Mouse (Mus musculus) hindbrain, embryonic 15.5 days (tissue): ENCODE measurements around the gene Scarb2. TPM values are rescaled to one million over a fixed set of nuclear protein-coding genes. Genes with fewer than 3 reads are reported as not detected.

Experiments
- ATAC-seq: fragments of 200-750 bp; cut with Nextera tagmentation; 2 replicates; pipeline ENCODE4 v1.8.0; 2017; ENCODE audit warnings: low read depth, moderate number of reproducible peaks, moderate TSS enrichment; ENCODE audit not compliant: low FRiP score
- H3K27ac ChIP-seq: fragments of 300-500 bp; sonication (generic); replicated peaks from 2 replicates; pipeline ENCODE4 v1.5.1; 2015; ENCODE audit warnings: mild to moderate bottlenecking, inconsistent platforms
- H3K27me3 ChIP-seq: fragments of 300-500 bp; sonication (generic); 2 replicates; pipeline ENCODE4 v1.6.1; 2015; ENCODE audit warnings: control low read depth, inconsistent platforms
- H3K36me3 ChIP-seq: fragments of 300-500 bp; sonication (generic); 2 replicates; pipeline ENCODE4 v1.6.1; 2015; ENCODE audit warnings: control low read depth, inconsistent platforms
- H3K4me1 ChIP-seq: fragments of 300-500 bp; sonication (generic); replicated peaks from 2 replicates; pipeline ENCODE4 v1.6.1; 2015; ENCODE audit warnings: control low read depth, inconsistent platforms
- H3K4me2 ChIP-seq: fragments of 300-500 bp; sonication (generic); 2 replicates; pipeline ENCODE4 v1.6.1; 2015; ENCODE audit warnings: moderate library complexity, mild to moderate bottlenecking, inconsistent platforms
- H3K4me3 ChIP-seq: fragments of 300-500 bp; sonication (generic); 2 replicates; pipeline ENCODE4 v1.5.1; 2015; ENCODE audit warnings: mild to moderate bottlenecking, inconsistent platforms
- H3K9ac ChIP-seq: fragments of 300-500 bp; sonication (generic); 2 replicates; pipeline ENCODE4 v1.6.1; 2015; ENCODE audit warnings: inconsistent platforms
- H3K9me3 ChIP-seq: fragments of 300-500 bp; sonication (generic); 2 replicates; pipeline ENCODE4 v1.6.1; 2016; ENCODE audit warnings: control low read depth, inconsistent platforms
- WGBS: fragments of 180-500 bp; shearing (Covaris S2); methylation state at CpG from one replicate; pipeline ENCODE4 v1.1.7; 2015; 5-methylcytosine and 5-hydroxymethylcytosine counted together
- polyA plus RNA-seq: library from polyadenylated mRNA; unstranded; fragments of >200 nt; fragmentation: Nextera tagmentation; extraction: Ambion mirVana; gene quantifications from 2 replicates; pipeline ENCODE4 v1.2.1, GENCODE M21; 2015

Scarb2 gene
- polyA plus RNA-seq, 1 experiment from 2014 or later = 20.3 TPM

DNA sequence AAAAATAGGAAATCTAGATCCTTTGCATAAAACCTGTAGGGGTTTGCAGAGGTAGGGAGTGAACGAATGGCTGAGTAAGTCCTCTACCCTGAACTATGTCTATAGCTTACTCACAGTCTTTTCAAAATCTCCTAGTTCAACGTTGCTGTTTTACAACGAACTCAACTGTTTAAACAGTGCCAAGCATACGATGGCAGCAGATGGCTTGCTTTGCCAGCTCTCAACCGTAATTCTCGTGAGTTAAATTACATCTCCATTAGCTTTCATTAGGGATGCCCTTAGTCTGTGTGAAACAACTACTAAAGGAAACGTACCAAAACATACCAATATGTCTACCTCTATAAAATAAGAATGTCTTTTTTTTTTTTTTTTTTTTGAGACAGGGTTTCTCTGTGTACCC, 75.0 kb downstream of the Scarb2 start:
- H3K9ac ChIP-seq = no peak overlapping the region
- peaks cover 21% of the 10 kb centered on the region for H3K4me1 ChIP-seq
- H3K36me3 ChIP-seq = peaks cover 28% of the 10 kb centered on the region
- no peaks in the 10 kb centered on the region for H3K9me3 ChIP-seq
- no peaks in the 10 kb centered on the region for H3K27me3 ChIP-seq
- H3K4me2 ChIP-seq = no peak overlapping the region
- 74% methylated on average over 7 of the region's 7 CpGs for WGBS
- ATAC-seq = no peak
- H3K4me3 ChIP-seq = no peak overlapping the region
- no peak overlapping the region for H3K27ac ChIP-seq

DNA sequence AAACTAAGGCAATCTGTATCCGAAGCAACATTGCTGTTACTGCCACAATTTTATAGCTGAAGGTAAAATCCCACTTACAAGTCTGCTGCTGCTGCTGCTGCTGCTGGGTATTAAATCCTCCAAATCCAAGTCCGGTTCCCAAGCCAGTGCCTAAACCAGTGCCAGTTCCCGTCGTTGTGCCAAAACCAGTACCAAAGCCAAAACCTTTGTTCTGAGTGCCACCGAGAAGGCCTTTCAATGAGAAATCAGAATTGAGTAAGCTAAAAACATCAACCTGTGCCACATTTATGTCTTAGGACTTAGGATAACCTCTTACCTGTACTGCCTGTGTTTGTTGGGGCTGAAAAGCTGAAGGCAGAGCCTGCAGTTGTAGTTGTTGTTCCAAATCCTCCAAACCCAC, 75.9 kb downstream of the Scarb2 start:
- H3K4me2 ChIP-seq = no peak overlapping the region
- WGBS = 85% methylated on average over 5 of the region's 5 CpGs
- no peak for ATAC-seq
- no peak overlapping the region for H3K4me3 ChIP-seq
- H3K4me1 ChIP-seq = peaks cover 21% of the 10 kb centered on the region
- no peak overlapping the region for H3K27ac ChIP-seq
- peaks cover 31% of the 10 kb centered on the region for H3K36me3 ChIP-seq
- H3K9ac ChIP-seq = no peak overlapping the region
- H3K9me3 ChIP-seq = no peaks in the 10 kb centered on the region
- no peaks in the 10 kb centered on the region for H3K27me3 ChIP-seq

DNA sequence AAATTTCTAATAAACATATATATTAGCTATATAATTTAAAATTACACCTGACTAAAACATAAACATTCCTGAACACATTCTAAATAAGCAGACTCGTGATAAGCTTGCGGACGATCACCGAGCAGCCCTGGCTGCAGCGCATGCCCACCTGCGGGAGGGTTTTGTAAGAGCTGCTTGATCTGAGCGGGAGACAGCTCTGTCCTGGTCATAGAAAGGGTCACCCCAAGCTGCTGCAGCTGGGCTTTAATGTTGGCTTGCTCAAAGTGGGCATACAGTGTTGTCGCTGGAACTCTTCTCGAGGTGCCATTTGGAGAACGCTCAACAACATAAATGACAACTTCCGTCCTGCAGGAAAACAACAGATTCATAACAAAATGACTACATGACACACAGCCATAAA, 82.5 kb downstream of the Scarb2 start:
- H3K4me3 ChIP-seq = no peak overlapping the region
- H3K9me3 ChIP-seq = no peaks in the 10 kb centered on the region
- no peak overlapping the region for H3K4me2 ChIP-seq
- peaks cover 86% of the 10 kb centered on the region for H3K36me3 ChIP-seq
- no peaks in the 10 kb centered on the region for H3K4me1 ChIP-seq
- 96% methylated on average over 11 of the region's 11 CpGs for WGBS
- no peak overlapping the region for H3K27ac ChIP-seq
- no peak overlapping the region for H3K9ac ChIP-seq
- no peak for ATAC-seq
- H3K27me3 ChIP-seq = no peaks in the 10 kb centered on the region

DNA sequence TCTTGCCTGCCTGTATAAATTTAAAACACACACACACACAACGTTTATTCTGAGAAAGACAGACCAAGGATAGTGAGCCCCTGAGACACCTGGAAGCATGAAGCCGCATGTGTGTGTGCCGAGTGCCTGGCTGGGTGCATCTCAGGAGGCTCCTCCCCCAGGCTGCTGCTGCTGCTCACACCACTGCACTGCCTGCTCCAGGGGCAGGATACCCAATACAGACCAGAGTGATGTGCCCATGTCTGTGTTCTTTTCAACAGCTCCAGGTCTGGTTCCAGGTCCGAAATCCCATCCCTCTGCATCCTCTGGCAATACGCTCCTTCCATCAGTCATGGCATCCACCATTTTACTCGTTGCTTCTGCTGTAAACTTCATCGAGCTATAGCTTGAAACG, 92.7 kb downstream of the Scarb2 start:
- H3K9me3 ChIP-seq = no peaks in the 10 kb centered on the region
- ATAC-seq = no peak
- H3K27ac ChIP-seq = no peak overlapping the region
- no peaks in the 10 kb centered on the region for H3K4me1 ChIP-seq
- H3K4me2 ChIP-seq = no peak overlapping the region
- peaks cover 41% of the 10 kb centered on the region for H3K36me3 ChIP-seq
- H3K9ac ChIP-seq = no peak overlapping the region
- no peaks in the 10 kb centered on the region for H3K27me3 ChIP-seq
- no peak overlapping the region for H3K4me3 ChIP-seq
- 93% methylated on average over 8 of the region's 8 CpGs for WGBS

DNA sequence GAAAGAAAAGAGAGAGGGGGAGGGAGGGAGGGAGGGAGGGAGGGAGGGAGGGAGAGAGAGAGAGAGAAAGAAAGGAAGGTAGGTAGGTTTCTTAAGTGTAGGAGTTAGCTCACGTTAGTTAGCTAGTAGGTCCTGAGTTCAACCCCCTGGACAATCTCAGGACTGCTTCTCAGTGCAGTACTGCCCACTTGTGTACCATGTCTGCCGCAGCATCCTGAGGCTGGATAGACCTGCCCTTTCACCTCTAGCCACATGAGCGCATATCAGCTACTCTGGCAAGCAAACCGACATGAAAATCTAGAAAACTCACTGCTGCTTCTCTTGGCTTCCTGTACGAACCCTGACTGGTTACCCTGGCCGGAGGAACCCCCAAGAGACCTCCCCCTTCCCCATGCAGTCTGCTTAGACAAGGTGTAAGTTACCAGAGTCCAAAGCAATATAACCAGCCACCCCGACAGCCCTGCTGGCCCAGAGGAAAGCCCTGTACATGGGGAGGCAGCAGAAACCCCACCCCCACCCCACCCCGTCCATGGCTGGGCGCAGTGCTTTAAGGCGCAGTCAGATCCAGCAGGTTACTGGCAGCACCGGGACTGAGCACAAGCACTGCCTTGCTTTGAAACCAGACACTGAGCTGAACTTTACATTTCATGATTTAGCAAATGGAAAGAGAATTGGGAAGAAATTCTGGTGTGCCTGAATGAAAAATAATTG, 93.2 kb downstream of the Scarb2 start:
- Histone ChIP-seq H3K27me3 (no peaks in the 10 kb centered on the region), H3K9me3 (no peaks in the 10 kb centered on the region), H3K36me3 (peaks cover 38% of the 10 kb centered on the region), H3K4me2 (no peak overlapping the region), H3K27ac (no peak overlapping the region), H3K4me3 (no peak overlapping the region), H3K4me1 (no peaks in the 10 kb centered on the region), H3K9ac (no peak overlapping the region)
- 90% methylated on average over 11 of the region's 11 CpGs for WGBS
- no peak for ATAC-seq

DNA sequence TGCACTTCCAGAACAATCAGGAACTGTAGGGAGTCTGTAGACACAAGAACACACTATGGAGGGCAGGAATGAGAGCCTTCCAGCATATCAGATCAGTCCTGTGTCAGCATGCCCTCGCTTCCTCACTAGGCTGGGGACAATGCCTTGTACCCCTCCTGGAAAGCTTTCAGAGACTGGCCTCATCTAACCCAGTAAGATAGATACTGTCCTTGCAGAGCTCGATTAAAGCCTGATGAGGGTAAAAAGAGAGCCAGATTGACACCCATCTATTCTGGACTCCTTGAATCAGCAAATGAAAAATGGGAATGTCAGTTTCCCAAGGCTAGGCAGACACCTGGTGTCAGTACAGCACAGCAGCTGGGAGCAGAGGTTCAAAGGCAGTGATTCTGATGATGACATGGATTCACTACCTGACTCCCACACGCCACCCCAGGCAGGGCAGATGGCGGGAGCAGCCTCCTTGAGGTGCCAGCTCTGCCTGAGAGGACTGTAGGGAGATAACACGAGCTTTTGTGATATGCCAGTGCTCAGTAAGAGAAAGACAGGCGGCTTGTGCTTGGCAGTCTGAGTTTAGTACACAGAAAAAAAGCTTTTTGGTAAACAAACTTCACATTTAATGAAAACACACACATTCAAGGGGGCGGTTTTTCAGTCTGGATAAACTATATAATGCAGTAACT, 95.0 kb downstream of the Scarb2 start:
- H3K4me2 ChIP-seq = no peak overlapping the region
- H3K27ac ChIP-seq = no peak overlapping the region
- no peak overlapping the region for H3K4me3 ChIP-seq
- H3K4me1 ChIP-seq = no peaks in the 10 kb centered on the region
- no peak for ATAC-seq
- H3K9ac ChIP-seq = no peak overlapping the region
- H3K27me3 ChIP-seq = no peaks in the 10 kb centered on the region
- H3K36me3 ChIP-seq = peaks cover 22% of the 10 kb centered on the region
- 74% methylated on average over 7 of the region's 7 CpGs for WGBS
- H3K9me3 ChIP-seq = no peaks in the 10 kb centered on the region

DNA sequence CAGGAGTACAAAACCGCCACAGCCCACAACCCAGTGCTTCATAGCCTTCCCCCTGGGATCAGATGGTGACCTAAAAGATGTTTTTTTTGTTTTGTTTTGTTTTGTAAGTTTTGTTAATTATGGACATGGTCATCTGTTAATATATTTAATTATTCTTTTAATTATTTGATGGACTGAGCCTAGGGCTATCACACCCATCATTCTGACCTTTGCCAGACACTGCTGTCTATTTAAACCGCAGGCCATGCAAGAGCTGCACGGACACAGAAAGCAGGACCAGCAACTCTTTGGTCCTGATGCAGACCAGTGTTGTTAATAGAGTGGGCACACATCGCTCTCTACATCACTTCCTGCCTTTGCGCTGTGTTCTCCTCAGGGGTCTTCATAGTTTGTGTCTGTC, 96.1 kb downstream of the Scarb2 start:
- H3K27ac ChIP-seq = no peak overlapping the region
- H3K4me1 ChIP-seq = no peaks in the 10 kb centered on the region
- H3K4me3 ChIP-seq = no peak overlapping the region
- H3K9ac ChIP-seq = no peak overlapping the region
- peaks cover 15% of the 10 kb centered on the region for H3K36me3 ChIP-seq
- no peak overlapping the region for H3K4me2 ChIP-seq
- WGBS = 85% methylated on average over 5 of the region's 5 CpGs
- no peaks in the 10 kb centered on the region for H3K27me3 ChIP-seq
- H3K9me3 ChIP-seq = no peaks in the 10 kb centered on the region
- ATAC-seq = no peak

DNA sequence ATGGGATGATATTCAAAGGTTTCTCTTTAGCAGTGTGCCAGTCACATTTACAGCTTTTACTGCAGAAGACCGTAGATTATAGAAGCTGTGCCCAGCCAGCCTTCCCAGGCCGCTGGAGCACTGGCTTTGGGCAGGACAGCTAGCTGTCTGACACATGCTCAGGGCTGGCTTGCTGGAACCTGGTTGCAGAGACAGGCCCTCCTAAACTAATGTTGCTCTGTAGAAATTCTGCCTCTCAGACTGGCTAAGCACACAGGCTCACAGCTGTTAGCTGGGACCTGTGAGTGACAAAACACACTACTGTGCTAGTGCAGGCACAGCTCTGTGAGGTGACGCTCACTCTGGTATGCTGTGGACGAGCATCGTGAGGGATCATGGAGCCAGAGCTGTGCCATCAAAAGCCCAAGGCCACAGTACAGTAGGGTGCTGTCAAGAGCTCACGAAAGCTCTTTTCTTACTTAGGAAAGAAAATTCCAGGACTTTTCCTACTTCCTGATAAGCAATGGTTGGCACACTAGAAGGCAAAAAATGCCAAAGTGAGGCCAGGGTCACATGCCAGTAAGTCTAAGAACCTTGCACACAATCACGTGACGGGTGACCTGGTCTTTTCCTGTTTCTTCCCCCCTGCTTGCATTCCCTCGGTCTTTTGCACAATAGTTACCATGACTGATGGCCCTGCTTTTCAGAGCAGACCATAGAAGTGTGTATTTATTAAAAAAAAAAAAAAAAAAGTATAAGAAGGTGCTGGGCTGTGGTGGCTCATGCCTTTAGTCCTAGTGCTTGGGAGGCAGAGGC, 97.1 kb downstream of the Scarb2 start:
- H3K36me3 ChIP-seq = peaks cover 8% of the 10 kb centered on the region
- H3K4me2 ChIP-seq = no peak overlapping the region
- no peak overlapping the region for H3K27ac ChIP-seq
- no peak for ATAC-seq
- no peak overlapping the region for H3K4me3 ChIP-seq
- no peaks in the 10 kb centered on the region for H3K27me3 ChIP-seq
- H3K4me1 ChIP-seq = no peaks in the 10 kb centered on the region
- no peaks in the 10 kb centered on the region for H3K9me3 ChIP-seq
- no peak overlapping the region for H3K9ac ChIP-seq
- WGBS = 80% methylated on average over 9 of the region's 9 CpGs

DNA sequence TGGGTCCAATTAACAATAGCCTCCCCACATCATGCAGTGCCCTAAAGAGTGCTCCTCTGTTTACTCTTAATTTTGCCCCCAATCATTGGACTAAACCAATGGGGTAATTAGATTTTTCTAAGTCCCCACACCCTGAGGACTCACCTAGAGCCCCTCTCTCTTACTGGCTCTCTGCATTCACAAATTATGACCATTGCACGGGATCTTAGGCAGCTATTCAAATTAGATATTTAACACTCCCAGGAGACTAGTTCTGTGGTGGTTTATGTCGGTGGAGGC, 102.3 kb downstream of the Scarb2 start:
- H3K4me1 ChIP-seq = no peaks in the 10 kb centered on the region
- H3K9me3 ChIP-seq = no peaks in the 10 kb centered on the region
- H3K4me3 ChIP-seq = no peak overlapping the region
- no peak overlapping the region for H3K4me2 ChIP-seq
- no peak overlapping the region for H3K27ac ChIP-seq
- H3K9ac ChIP-seq = no peak overlapping the region
- 27% methylated on average over 2 of the region's 2 CpGs for WGBS
- no peaks in the 10 kb centered on the region for H3K36me3 ChIP-seq
- H3K27me3 ChIP-seq = no peaks in the 10 kb centered on the region
- no peak for ATAC-seq

DNA sequence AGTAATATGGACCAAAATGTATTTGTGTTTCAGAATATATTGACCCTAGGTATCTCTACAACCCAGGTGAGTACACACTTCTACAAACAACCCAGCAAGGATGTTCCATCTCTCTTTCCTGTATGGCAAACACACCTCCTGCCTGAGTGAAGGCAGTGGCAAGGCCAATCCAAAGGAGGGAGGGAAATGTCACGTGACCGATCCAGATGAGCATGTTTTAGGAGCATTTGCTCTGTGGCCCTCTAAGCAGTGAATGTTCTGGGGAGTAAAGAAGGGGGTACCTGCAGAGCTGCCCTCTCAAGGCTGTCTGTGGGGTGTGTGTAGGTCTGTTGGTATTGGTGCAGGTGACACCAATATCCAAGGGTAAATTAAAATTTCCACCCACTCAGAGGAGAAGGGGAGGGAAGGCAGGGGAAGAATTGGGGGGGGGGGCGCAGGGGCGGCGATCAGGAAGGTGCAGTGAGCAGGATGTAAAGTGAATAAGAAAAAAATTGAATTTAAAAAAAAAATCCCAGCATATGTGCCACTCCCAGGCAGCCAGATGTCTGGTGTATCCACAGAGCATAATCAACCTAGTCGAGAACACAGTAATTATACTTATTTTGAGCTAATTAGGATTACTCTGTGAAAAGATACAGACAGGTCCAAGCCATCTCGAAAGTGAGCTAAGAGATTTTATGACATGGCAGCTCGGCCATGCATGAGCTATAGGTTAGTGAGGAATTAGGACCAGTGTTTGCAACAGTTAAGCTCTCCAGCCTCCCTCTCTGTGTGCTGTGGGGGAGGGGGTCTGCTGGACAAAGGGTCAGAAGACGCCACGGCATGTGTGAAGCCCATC, 102.9 kb downstream of the Scarb2 start:
- no peak for ATAC-seq

DNA sequence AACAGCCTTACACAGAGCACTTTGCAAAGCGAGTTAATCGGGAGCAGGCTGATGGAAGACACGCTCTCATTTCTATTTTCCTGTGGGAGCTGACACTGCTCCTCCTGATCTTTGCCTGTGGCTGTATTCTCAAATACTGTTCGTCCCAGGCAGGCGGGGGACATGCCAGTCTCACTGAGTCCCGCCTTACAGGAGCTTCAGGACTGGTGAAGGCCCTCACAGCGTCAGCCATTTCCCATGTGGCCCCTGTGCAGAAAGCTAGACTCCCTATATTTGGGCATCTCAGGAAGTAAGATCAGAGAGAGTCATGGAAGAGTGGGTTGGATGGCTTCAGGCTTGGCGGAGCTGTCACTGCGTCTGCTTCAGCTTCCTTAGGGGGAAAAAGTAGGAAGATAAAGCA, 103.8 kb downstream of the Scarb2 start:
- Histone ChIP-seq H3K4me1 (no peaks in the 10 kb centered on the region), H3K27ac (no peak overlapping the region), H3K4me2 (no peak overlapping the region), H3K36me3 (no peaks in the 10 kb centered on the region), H3K9ac (no peak overlapping the region), H3K27me3 (no peaks in the 10 kb centered on the region), H3K9me3 (no peaks in the 10 kb centered on the region), H3K4me3 (no peak overlapping the region)
- ATAC-seq = no peak
- WGBS = 70% methylated on average over 9 of the region's 9 CpGs

More for the DNA sequence above, 102.9 kb downstream of the Scarb2 start:
- H3K4me2 ChIP-seq = no peak overlapping the region
- H3K4me1 ChIP-seq = no peaks in the 10 kb centered on the region
- WGBS = 61% methylated on average over 10 of the region's 10 CpGs
- no peak overlapping the region for H3K9ac ChIP-seq
- no peaks in the 10 kb centered on the region for H3K36me3 ChIP-seq
- no peaks in the 10 kb centered on the region for H3K9me3 ChIP-seq
- H3K27ac ChIP-seq = no peak overlapping the region
- H3K27me3 ChIP-seq = no peaks in the 10 kb centered on the region
- no peak overlapping the region for H3K4me3 ChIP-seq

DNA sequence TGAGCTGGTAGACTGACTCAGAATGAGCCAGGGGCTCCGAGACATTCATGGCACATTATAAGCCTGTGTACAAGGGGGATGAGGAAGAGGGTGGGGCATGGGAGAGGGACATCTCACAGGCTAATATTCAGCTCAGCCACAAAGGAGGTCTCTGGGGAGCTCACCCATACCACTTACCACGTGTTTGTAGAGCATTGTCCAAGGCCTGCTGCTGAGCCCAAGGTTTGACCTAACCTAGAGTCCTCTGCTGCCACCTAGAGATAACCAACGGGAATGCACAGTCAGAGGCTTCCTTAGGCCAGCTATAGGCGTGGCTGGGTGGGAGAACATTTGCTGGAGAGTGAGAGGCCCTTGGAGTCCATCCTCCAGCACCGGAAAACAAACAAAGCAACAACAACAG, 108.5 kb downstream of the Scarb2 start:
- H3K4me2 ChIP-seq = no peak overlapping the region
- H3K9ac ChIP-seq = no peak overlapping the region
- H3K27ac ChIP-seq = no peak overlapping the region
- ATAC-seq = peak; percentile 82
- H3K27me3 ChIP-seq = peaks cover 9% of the 10 kb centered on the region; the same call in 1 of the 2 replicates
- H3K36me3 ChIP-seq = no peaks in the 10 kb centered on the region
- H3K9me3 ChIP-seq = no peaks in the 10 kb centered on the region
- H3K4me1 ChIP-seq = no peaks in the 10 kb centered on the region
- H3K4me3 ChIP-seq = no peak overlapping the region
- 22% methylated on average over 5 of the region's 5 CpGs for whole genome bisulfite sequencing
